Mouse (Mus musculus) CD4-positive, CD25-positive, alpha-beta regulatory T cell, adult 4 months (primary cell): Measurements from ENCODE around the gene Tmem158. TPM values are rescaled to one million over a fixed set of nuclear protein-coding genes. Genes with fewer than 3 reads are reported as not detected.

Source experiments
- ATAC-seq: one replicate; pipeline ENCODE4 v1.8.0; 2017
- polyA plus RNA-seq, 2 experiments: library from polyadenylated mRNA; unstranded; fragments of 100-300 nt; shearing (Covaris generic); gene quantifications; one replicate each; pipeline ENCODE4 v1.2.1; 2017

The Tmem158 gene
- polyA plus RNA-seq, 2 experiments from 2014 or later, result 1.0 TPM; not detected in 1

DNA sequence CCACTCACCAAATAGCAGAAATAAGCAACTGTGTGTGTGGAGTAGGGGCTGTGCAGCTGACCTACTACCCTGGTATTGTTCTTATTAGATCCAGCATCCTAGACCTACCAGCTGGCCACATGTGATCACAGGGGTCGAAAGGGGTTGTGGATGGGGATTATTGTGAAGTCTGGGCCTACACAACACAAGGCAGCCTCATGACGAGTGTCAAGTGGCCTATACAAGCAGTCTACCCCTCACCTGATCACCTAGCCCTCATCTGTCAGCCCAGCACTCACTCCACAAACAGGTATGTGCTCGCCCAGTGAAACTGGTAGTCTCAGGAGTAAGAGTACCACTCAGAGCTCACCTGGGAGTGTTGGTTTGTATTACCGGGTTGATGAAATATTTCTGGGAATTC, 15.4 kb downstream of the Tmem158 start:
- no peak for ATAC-seq

DNA sequence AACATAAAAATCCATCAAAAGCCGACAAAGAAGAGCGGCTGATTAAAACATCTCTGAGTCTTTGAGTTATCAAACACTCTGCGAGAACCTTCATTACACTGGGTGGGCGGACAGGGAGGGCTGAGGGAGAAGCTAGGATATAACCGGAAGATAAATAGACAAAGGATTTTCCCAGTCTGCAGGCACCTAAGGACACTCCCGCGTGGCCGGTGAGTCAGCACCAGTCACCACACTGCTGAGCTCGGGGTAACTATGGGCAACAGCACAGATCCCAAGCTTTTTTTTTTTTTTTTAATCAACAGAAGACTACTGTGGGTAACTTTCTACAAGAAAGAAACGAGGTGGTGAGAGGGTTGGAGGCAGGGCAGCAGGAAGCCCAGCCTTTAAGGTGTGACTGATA, 16.6 kb downstream of the Tmem158 start:
- ATAC-seq, result no peak

DNA sequence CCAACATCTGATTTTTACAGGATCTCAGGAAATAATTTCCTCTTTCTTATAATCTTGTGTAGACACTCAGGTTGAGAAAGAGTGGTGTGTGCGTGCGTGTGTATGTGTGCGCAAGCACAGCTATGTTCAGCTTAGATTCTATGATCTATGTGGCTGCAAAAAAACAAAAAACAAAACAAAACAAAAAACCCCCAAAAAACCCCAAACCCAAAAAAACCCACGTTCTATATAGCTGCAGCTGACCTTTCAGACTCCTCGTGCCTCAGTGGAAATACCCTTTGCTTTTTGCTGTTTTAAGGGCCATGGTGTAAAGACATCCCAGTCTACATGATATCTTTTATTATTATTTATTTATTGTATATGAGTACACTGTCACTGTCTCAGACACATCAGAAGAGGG, 19.4 kb downstream of the Tmem158 start:
- peak; percentile 28 for ATAC-seq

DNA sequence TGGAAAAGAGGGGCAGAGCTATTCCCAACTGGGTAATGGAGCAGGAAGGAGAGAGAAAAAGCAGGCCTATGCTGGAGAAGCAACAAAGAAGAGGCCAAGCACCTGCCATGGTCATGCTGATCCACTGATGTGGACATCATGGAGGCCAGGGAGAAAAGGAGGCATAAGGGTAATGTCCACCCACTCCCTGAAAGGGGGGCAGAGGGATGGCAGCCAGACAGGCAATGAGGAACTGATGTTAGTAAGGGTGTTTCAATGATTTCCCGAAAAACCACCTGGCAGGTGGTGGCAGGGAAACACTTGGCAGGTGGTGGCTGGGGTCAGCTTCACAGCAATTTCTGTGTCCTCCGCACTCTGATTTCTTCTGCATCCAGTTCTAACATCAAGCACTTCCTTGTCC, 19.8 kb downstream of the Tmem158 start:
- ATAC-seq, result no peak

DNA sequence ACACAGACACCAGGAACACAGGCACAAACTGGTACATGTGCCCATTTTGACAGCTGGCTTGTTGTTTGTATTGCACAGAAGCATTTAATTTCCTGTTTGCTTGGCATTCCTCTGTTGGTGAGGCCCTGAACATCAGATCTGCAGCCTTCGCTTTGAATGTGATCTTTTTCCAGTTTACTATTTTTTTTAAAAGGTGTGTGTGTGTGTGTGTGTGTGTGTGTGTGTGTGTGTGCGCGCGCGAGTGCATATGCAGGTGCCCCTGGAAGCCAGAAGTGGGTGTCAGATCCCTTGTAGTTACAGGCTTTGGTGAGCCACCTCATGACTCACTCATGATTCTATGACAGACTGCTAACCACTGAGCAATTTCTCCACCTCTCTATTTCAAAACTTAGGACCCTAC, 20.3 kb downstream of the Tmem158 start:
- peak; percentile 40 for ATAC-seq

DNA sequence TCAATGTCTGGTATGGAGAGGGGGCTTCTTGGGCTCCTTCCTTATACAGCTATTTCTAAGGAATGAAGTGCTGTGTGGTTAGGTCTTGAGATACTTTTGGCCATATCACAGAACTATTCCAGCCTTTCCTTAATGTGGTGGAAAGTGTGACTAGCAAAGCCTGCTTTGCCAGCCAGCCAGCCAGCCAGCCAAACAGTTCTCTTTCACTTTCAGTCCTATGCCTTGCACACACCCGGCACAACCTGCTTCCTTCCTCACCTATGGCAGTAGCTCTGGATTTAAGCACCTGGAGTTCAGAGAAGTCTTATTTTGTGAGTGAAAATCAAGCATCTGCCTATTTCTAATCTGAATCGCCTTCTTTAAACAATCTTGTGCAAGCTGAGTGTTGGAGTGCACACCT, 20.9 kb downstream of the Tmem158 start:
- peak; percentile 67 for ATAC-seq

DNA sequence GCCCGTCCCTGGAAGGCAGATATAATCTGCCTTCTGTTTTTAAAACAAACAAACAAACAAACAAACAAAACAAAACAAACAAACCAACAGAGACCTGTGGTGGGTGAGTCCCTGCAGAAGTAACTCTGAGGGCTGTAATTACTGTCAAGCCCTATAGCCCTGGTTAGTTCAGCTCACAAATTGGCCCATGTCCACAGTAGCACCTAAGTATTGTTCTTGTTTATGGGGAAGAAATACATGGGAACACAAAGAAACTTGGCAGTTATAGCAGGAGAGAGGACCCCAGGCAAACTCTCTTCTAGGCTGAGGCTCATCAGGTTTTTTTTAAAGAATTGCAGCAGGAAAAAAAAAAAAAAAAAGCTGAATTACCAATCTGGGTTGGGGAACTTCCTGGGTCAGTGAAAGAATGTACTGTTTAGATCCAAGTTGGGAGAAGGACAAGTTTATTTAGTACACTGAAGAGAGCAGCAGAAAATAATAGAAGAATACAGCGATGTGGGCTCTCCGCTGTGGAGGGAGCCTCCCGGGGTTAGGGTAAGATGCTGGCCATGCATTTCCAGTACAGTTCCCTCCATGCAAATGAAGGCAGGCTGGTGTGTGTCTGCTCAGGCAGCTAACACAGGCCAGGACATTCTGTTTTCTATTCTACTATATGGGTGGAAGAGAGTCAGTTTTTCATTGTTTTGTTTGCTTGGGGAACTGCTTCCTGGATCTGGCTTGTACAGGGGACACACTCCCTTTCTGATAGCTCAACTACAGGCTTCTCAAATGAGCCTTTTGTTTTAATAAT, 22.1 kb downstream of the Tmem158 start:
- no peak for ATAC-seq

DNA sequence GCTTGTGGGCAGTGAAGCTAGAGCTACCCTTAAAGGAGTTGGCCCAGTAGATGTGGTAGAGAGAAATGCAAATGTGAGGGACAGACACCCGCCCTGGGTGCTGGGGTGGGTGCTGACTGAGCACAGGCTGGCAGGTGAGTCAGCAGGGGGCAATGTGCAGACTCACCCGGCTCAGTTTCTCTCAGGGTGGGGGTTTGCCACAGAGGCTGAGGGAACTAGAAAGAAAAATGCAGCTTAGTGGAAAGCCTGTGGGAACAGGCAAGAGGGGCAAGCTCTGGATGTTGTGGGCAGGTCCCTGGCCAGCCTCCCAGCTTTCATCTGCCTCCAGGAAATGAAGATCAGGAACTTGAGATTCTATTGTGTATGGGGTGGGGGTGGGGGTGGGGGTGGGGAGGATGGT, 22.8 kb downstream of the Tmem158 start:
- ATAC-seq, result no peak

DNA sequence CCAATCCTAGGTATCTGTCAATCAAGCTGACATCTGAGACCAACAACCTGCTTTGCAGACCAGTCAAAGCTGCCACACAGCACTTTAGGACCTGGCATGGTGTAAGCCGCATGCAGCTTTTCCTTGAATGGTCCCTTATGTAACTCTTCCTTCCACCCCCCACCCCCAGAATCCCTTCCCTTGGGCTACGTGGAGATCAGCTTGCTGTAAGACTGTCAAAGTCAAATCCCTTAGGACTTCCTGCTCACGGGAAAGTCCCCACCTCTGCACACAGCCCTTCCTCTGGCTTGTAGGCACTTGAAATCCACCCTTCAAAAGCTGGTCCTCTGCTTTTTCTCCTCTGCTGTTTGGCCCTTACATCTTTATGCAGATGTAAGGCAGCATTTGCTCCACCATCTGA, 24.9 kb downstream of the Tmem158 start:
- ATAC-seq, result peak; percentile 59

DNA sequence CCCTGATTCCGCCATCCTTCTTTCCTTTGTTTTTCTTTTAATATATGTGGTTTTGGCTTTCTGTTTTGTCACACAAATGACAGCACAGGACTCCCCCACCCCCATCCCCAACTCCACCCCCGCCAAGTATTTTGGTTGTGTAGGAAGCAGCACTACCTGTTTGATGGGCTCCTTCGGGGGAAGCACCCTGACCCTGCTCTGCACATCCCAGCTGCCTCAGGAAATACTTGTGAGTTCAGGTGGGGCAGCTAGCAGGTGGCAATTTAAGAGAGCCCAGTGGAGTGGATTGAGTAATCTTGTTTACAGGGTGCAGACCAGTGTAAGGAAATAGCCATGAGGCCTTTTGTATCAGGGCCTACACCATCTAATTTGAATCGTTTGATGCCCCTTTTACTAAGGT, 30.7 kb downstream of the Tmem158 start:
- ATAC-seq, result peak; percentile 71

DNA sequence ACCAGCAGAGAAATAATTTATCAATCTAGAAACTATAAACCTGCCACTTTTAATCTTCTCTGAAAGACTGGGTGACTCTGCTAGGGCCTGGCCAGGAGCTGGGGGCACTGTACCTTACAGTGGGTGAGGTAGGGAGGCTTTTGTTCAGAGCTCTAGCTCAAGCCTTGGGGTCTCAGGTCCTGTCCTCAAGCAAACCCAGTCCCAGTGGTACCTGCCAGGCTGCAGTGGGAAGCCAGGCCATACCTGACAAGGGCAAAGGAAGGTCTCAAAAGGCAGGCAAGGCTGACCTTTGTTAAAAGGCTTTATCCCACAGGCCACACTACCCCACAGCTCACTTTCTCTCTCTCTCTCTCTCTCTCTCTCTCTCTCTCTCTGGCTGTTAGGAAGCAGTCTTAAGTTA, 31.9 kb downstream of the Tmem158 start:
- no peak for ATAC-seq

DNA sequence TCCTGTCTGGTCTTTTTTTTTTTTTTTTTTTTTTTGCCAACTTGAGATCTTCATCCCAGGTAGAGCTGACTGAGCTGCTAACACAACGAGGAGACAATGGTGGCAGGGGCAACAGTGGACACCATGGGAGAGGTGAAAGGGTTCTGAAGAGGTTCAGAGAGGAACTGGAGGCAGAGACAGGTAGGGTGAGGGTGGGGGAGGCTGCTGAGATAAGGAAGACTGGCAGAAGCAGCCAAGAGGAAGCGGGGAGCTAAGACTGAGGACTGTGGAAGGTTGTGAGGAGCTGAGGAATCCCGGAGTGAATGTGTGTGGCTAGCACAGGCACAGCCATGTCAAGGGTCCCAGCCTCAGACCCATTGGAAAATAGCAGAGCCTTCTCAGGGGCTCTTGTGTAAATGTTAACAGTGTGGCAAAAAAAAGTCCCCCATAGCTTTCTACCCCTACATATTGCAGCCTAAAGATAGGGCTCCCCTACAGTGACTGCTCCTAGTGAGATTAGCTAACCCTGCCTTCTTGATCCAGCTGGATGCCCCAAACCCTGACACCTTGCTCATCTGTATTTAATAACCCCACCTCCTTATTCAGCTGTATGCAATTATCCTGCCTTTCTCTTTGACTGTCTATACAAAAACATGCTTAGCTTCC, 33.3 kb downstream of the Tmem158 start:
- ATAC-seq, result no peak

DNA sequence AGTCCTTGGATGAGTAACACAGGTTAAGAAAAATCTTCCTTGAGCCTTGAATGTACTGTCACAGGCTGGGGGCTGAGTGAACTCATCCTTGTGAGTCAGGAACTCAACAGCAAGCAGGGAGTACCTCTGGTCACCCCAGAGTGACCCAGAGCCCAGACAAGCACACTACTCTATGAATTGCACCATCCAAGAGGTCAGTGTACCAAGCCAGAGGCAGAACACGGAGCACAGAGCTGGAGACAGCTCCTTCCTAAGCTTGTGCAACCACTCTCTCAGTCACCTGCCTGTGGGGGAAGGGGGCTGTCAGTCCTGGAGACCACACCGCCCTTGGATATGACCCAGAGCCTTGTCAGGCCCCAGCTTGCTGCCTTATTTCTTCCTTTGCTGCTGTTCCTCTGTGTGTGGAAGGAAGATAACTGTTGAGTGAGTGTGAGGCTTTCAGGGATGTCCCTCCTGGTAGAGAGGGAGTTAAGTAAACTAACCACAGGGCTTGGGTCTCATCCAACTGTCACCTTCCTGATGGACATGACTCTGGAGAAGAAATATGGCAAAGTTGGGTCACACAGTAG, 35.6 kb downstream of the Tmem158 start:
- ATAC-seq, result no peak

DNA sequence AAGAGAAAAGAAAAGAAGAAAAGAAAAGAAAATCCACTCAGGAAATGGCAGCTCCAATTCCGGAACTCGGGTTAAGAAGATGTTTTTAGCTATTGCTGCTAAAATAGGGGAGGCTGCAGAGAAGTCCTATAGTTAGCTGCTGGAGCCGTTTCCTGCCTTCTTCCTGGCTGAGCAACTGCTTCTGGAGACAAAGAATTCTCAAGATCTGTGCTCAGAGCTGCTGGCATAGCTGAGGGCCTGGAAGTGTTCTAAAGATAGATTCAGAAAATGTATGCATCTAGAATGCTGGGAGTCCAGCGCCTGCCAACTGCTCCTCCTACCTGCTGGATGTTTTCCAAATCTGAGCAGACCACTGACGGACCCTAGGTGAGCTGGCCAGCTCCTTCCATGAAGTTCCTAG, 40.7 kb downstream of the Tmem158 start:
- no peak for ATAC-seq

DNA sequence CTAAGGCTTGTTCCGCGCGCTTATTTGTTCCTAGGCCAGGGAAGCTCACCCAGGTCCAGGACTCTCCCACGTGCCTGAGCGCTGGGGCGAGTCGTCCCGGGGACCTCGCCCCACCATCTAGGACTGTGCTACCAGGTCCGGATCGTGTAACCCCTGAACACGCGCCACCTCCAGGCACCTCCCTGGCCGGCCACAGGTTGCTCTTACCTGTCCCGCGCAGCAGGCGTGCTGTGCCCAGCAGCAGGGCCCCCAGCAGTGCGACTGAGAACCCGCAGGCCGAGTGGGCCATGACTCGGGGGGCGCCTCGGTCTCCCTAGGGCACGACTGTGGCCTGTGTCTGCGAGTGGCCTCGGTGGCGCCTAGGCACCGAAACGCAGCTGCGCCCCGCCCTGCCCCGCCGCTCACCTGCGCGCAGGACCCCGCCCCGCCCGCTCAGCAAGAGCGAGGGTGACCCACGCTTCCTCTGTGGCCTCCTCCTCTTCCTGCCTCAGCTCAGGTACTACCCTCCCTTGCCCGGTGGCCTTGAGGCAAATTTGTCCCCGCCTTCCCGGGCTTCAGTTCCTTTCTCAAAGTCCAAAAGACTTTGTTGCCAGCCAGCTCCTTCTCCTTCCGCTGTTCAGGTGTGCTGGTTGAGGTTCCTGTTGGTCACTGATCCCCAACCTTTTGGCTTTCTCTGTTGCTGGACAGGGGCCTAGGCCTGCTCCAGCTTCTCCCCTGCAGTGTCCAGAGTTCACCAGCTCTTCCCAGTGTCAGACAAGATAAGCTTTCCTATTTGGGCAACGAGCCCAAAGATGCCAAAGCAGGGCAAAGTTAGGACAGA, 44.7 kb downstream of the Tmem158 start, which contains the start of gene Cdcp1:
Cdcp1 (minus strand) TSS at position 418 of the 820 bp plus-strand sequence.
- peak; percentile 60 for ATAC-seq

DNA sequence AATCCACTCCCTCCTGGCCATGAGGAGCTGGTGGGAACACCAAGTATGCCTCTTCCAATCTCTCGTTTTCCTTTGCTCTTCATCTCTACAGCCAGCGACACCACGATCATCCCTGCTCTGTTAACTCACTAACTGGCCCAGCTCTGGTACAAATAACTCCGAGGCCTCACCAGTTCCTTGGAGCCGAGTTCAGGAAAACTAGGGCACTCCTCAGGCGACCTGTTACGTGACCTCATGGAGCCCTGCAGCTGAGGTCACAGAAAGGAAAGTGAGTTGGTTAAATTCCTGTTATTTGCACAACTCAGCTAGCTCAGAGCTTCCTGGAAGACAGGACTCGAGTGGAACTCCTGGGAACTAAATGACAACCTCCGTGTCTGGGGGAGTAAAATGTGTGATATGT, 47.2 kb downstream of the Tmem158 start:
- no peak for ATAC-seq

Other genes with a start within 250 kb of the Tmem158 start
- 10 to 100 TPM; 15.1 to 18.6 TPM for gene Tmem42, start 239.4 kb downstream of the Tmem158 start, polyA plus RNA-seq
- 1 to 10 TPM in 1 of 2 experiments, under 1 TPM in 1; 0.83 to 1.7 TPM for gene Tgm4, start 226.0 kb downstream of the Tmem158 start, polyA plus RNA-seq
- gene Zdhhc3, start 147.6 kb downstream of the Tmem158 start, polyA plus RNA-seq, result 10 to 100 TPM; 11.5 to 13.1 TPM
- 100 to 1,000 TPM; 105 to 108 TPM for gene Exosc7, start 147.5 kb downstream of the Tmem158 start, polyA plus RNA-seq
- not detected for gene Clec3b, start 109.8 kb downstream of the Tmem158 start, polyA plus RNA-seq
- 1 to 10 TPM; 3.1 to 4.6 TPM for gene Cdcp1, start 44.7 kb downstream of the Tmem158 start, polyA plus RNA-seq
- 1,000 to 10,000 TPM in 1 of 2 experiments, 100 to 1,000 TPM in 1; 704 to 1,559 TPM for gene Lars2, start 106.2 kb upstream of the Tmem158 start, polyA plus RNA-seq
- gene Limd1, start 217.9 kb upstream of the Tmem158 start, polyA plus RNA-seq, result 10 to 100 TPM; 37.6 to 41.0 TPM